Mouse (Mus musculus): ENCODE data around the gene Efna2. TPM values are rescaled to one million over a fixed set of nuclear protein-coding genes. Genes with fewer than 3 reads are reported as not detected.
"Not testable (repeated sequence)": the region's sequence is repeated elsewhere in the genome, so short reads cannot be mapped to it uniquely, and the experiment has no call there.

The Efna2 gene
- total and polyA plus RNA-seq, 3 experiments, result 0.23 to 1.5 (median 0.86) TPM

GRCm38 (mm10) chr10:80208841-80209371 is 29.6 kb downstream of the Efna2 start:
- Histone ChIP-seq H3K4me3 (replicated peaks in 1 of 3; ENCODE audit: low read depth in 2 of 3, low read length in 2 of 3, poor library complexity in 1 of 3) (no peak overlapping the region), H3K4me1 (ENCODE audit: control insufficient read depth in 1 of 2, insufficient read depth in 2 of 2) (peaks cover 0 to 4% of the 10 kb centered on the region in 2 experiments; a peak in 1 of 4 replicates), H3K4me2 (ENCODE audit: insufficient read depth, low read depth, poor library complexity, severe bottlenecking) (no peak overlapping the region), H3K27me3 (replicated peaks) (peaks cover 53% of the 10 kb centered on the region), H3K36me3 (replicated peaks in 1 of 2; ENCODE audit: control insufficient read depth in 1 of 2, insufficient read depth in 1 of 2, low read length in 1 of 2) (no peaks in the 10 kb centered on the region), H3K27ac (ENCODE audit: insufficient read depth, low read depth) (no peak overlapping the region), H3K9me3 (replicated peaks; ENCODE audit: low read length) (no peaks in the 10 kb centered on the region), H3K9ac (ENCODE audit: insufficient read depth, low read depth) (no peak overlapping the region), H3K79me2 (replicated peaks; ENCODE audit: control insufficient read depth, extremely low read depth, insufficient read depth, poor library complexity, severe bottlenecking) (no peaks in the 10 kb centered on the region)
- no peak for DNase-seq (ENCODE audit: extremely low read depth)
- TF ChIP-seq E2F4 (IDR thresholded peaks at IDR 0.05; ENCODE audit: insufficient replicate concordance, low read depth, low read length) (no peak), IRF4 (IDR thresholded peaks at IDR 0.05; ENCODE audit: low read depth, low read length) (no peak), MAFK (IDR thresholded peaks at IDR 0.05; ENCODE audit: insufficient replicate concordance, low read length) (no peak), JUN (IDR thresholded peaks at IDR 0.05; ENCODE audit: insufficient read depth, low read depth, low read length) (no peak), POLR2A (IDR thresholded peaks at IDR 0.05; ENCODE audit: low read depth, low read length) (no peak), PAX5 (IDR thresholded peaks at IDR 0.05; ENCODE audit: low read length) (no peak), MAZ (IDR thresholded peaks at IDR 0.05; ENCODE audit: low read depth, low read length) (no peak), ZC3H11A (IDR thresholded peaks at IDR 0.05; ENCODE audit: low read depth, low read length) (no peak), RAD21 (IDR thresholded peaks at IDR 0.05; ENCODE audit: low read depth, low read length) (no peak), CHD1 (IDR thresholded peaks at IDR 0.05; ENCODE audit: low read depth, low read length) (no peak), USF1 (IDR thresholded peaks at IDR 0.05; ENCODE audit: low read depth, low read length) (no peak), ELF1 (IDR thresholded peaks at IDR 0.05; ENCODE audit: low read depth, low read length) (no peak), HCFC1 (IDR thresholded peaks at IDR 0.05; ENCODE audit: low read depth, low read length) (no peak), NRF1 (IDR thresholded peaks at IDR 0.05; ENCODE audit: low read depth, low read length) (no peak), ZKSCAN1 (IDR thresholded peaks at IDR 0.05; ENCODE audit: borderline replicate concordance, low read depth, low read length) (no peak), ZNF384 (IDR thresholded peaks at IDR 0.05; ENCODE audit: low read depth, low read length) (no peak), UBTF (IDR thresholded peaks at IDR 0.05; ENCODE audit: low read depth, low read length) (no peak)
- in situ Hi-C loops (cut with MboI; ENCODE audit: low pct_ligation_motif_present, low pct_unique_long_range_greater_than_20kb, low sequenced_read_pairs), result no loop called here
- dilution Hi-C loops (cut with MboI; ENCODE audit: extremely low pct_ligation_motif_present, extremely low pct_unique_long_range_greater_than_20kb, low sequenced_read_pairs), result no loop called here

GRCm38 (mm10) chr10:80211547-80212103 is 32.3 kb downstream of the Efna2 start:
- H3K9ac ChIP-seq (ENCODE audit: insufficient read depth, low read depth); H3K4me3 ChIP-seq (replicated peaks in 1 of 3; ENCODE audit: low read depth in 2 of 3, low read length in 2 of 3, poor library complexity in 1 of 3); H3K4me2 ChIP-seq (ENCODE audit: insufficient read depth, low read depth, poor library complexity, severe bottlenecking); H3K27ac ChIP-seq (ENCODE audit: insufficient read depth, low read depth); H3K9me3 ChIP-seq (replicated peaks; ENCODE audit: low read length); H3K36me3 ChIP-seq (replicated peaks in 1 of 2; ENCODE audit: control insufficient read depth in 1 of 2, insufficient read depth in 1 of 2, low read length in 1 of 2); H3K4me1 ChIP-seq (ENCODE audit: control insufficient read depth in 1 of 2, insufficient read depth in 2 of 2); in situ Hi-C loops (cut with MboI; ENCODE audit: low pct_ligation_motif_present, low pct_unique_long_range_greater_than_20kb, low sequenced_read_pairs); dilution Hi-C loops (cut with MboI; ENCODE audit: extremely low pct_ligation_motif_present, extremely low pct_unique_long_range_greater_than_20kb, low sequenced_read_pairs); DNase-seq (ENCODE audit: extremely low read depth); H3K79me2 ChIP-seq (replicated peaks; ENCODE audit: control insufficient read depth, extremely low read depth, insufficient read depth, poor library complexity, severe bottlenecking): not testable (repeated sequence)
- peaks cover 30% of the 10 kb centered on the region for H3K27me3 ChIP-seq (replicated peaks)

All from CH12.LX (cell line).